Mouse (Mus musculus) forebrain, postnatal 0 days (tissue): Measurements from ENCODE around the gene Tmem9b. TPM values are rescaled to one million over a fixed set of nuclear protein-coding genes. Genes with fewer than 3 reads are reported as not detected.

ENCODE experiments used
- ATAC-seq: fragments of 200-750 bp; cut with Nextera tagmentation; 2 replicates; pipeline ENCODE4 v1.8.0; 2017; ENCODE audit warnings: mild to moderate bottlenecking, moderate library complexity
- DNase-seq: peaks from one replicate; pipeline ENCODE4 v3.0.0-alpha.2; 2015
- H3K27ac ChIP-seq: fragments of 300-500 bp; sonication (generic); 2 replicates; pipeline ENCODE4 v1.5.1; 2014; ENCODE audit warnings: low read depth, mild to moderate bottlenecking, antibody characterized with exemption, low read length, moderate library complexity, mixed read lengths
- H3K27me3 ChIP-seq: fragments of 300-500 bp; sonication (generic); 2 replicates; pipeline ENCODE4 v1.6.1; 2014; ENCODE audit warnings: mild to moderate bottlenecking, low read length, mixed read lengths; ENCODE audit not compliant: insufficient read depth
- H3K36me3 ChIP-seq: fragments of 300-500 bp; sonication (generic); 2 replicates; pipeline ENCODE4 v1.6.1; 2014; ENCODE audit warnings: mild to moderate bottlenecking, moderate library complexity; ENCODE audit not compliant: insufficient read depth
- H3K4me1 ChIP-seq: fragments of 300-500 bp; sonication (generic); 2 replicates; pipeline ENCODE4 v1.6.1; 2014; ENCODE audit warnings: antibody characterized with exemption; ENCODE audit not compliant: insufficient read depth
- H3K4me2 ChIP-seq: fragments of 300-500 bp; sonication (generic); 2 replicates; pipeline ENCODE4 v1.6.1; 2014; ENCODE audit warnings: low read depth, mild to moderate bottlenecking, moderate library complexity
- H3K4me3 ChIP-seq: fragments of 300-500 bp; sonication (generic); 2 replicates; pipeline ENCODE4 v1.5.1; 2014; ENCODE audit warnings: low read depth, low read length, mixed read lengths
- H3K9ac ChIP-seq: fragments of 300-500 bp; sonication (generic); 2 replicates; pipeline ENCODE4 v1.6.1; 2014; ENCODE audit warnings: mild to moderate bottlenecking
- H3K9me3 ChIP-seq: fragments of 300-500 bp; sonication (generic); 2 replicates; pipeline ENCODE4 v1.6.1; 2016; ENCODE audit warnings: low read length
- CTCF ChIP-seq: sonication (generic); IDR thresholded peaks from 2 replicates; pipeline ENCODE4 v1.5.1; 2016; ENCODE audit warnings: antibody characterized with exemption, control low read depth, low read depth
- WGBS: fragments of 180-500 bp; shearing (Covaris S2); extraction: QIAGEN DNeasy Blood & Tissue Kit; methylation state at CpG from one replicate; pipeline ENCODE4 v1.1.7; 2014; 5-methylcytosine and 5-hydroxymethylcytosine counted together
- polyA plus RNA-seq: library from polyadenylated mRNA; unstranded; fragments of >200 nt; fragmentation: Nextera tagmentation; extraction: Ambion mirVana; gene quantifications from 2 replicates; pipeline ENCODE4 v1.2.1, GENCODE M21; 2015
- total RNA-seq: library from RNA; depleted of rRNA; stranded (reverse); fragments of >200 nt; gene quantifications from 2 replicates; pipeline ENCODE4 v1.2.3, GENCODE M21; 2014; rRNA removed

Tmem9b gene
- total and polyA plus RNA-seq, 2 experiments from 2014 or later = 139 to 157 TPM

DNA sequence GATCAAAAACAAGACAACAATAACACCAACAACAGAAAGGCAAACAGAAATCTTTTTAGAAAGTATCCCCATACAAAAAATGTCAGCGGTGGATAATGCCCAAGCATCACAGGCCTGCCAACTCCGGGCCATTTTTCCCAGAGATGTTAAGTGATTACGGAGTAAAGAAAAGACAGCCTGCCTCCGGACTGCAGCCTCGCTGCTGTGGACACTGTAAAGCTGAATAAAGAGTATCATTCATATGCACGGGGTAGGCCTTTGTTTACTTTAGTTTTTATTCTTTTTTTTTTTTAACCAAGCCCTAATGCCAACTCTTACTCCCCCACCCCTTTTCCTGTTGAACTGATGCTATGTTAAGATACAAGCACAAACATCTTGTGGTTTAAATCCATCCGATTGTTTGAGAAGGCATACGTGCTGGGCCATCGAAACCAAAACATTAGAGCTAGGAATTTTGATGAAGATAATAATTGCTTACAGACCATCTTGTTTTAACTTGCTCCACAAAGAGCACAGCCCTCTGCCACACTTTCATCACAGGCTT, 66.0 kb downstream of the Tmem9b start:
- H3K27me3 ChIP-seq = no peaks in the 10 kb centered on the region
- H3K4me2 ChIP-seq = no peak overlapping the region
- no peak for TF ChIP-seq CTCF
- no peaks in the 10 kb centered on the region for H3K9me3 ChIP-seq
- H3K27ac ChIP-seq = no peak overlapping the region
- H3K36me3 ChIP-seq = no peaks in the 10 kb centered on the region
- ATAC-seq = no peak
- WGBS = 14% methylated on average over 9 of the region's 9 CpGs
- H3K4me3 ChIP-seq = no peak overlapping the region
- H3K9ac ChIP-seq = no peak overlapping the region
- DNase-seq = no peak
- H3K4me1 ChIP-seq = no peaks in the 10 kb centered on the region

Other genes with a start within 250 kb of the Tmem9b start
- 2.3 and 3.9 TPM in 2 replicates for gene Trim66, start 244.7 kb downstream of the Tmem9b start, total RNA-seq
- gene Trim66, start 244.7 kb downstream of the Tmem9b start, polyA plus RNA-seq = 0.34 and 0.41 TPM in 2 replicates
- gene Rpl27a, start 233.7 kb downstream of the Tmem9b start, total RNA-seq = 433 and 606 TPM in 2 replicates
- gene Rpl27a, start 233.7 kb downstream of the Tmem9b start, polyA plus RNA-seq = 94.1 and 102 TPM in 2 replicates
- 8.5 and 18.0 TPM in 2 replicates for gene St5, start 49.3 kb downstream of the Tmem9b start, total RNA-seq
- gene St5, start 49.3 kb downstream of the Tmem9b start, polyA plus RNA-seq = 11.6 and 12.3 TPM in 2 replicates
- 7.8 and 15.5 TPM in 2 replicates for gene Akip1, start 49.2 kb downstream of the Tmem9b start, total RNA-seq
- gene Akip1, start 49.2 kb downstream of the Tmem9b start, polyA plus RNA-seq = 14.3 and 17.5 TPM in 2 replicates
- 0.33 and 0.46 TPM in 2 replicates for gene BC051019, start 29.0 kb downstream of the Tmem9b start, total RNA-seq
- gene BC051019, start 29.0 kb downstream of the Tmem9b start, polyA plus RNA-seq = 1.1 and 1.4 TPM in 2 replicates
- not detected in 2 replicates for gene Ascl3, start 21.1 kb downstream of the Tmem9b start, total RNA-seq
- gene Ascl3, start 21.1 kb downstream of the Tmem9b start, polyA plus RNA-seq = 0.29 TPM in 1 of 2 replicates, not detected in the other
- gene Nrip3, start 29.1 kb upstream of the Tmem9b start, total RNA-seq = 23.6 and 43.4 TPM in 2 replicates
- 14.8 and 21.9 TPM in 2 replicates for gene Nrip3, start 29.1 kb upstream of the Tmem9b start, polyA plus RNA-seq
- 1.8 TPM in 2 replicates for gene Scube2, start 112.8 kb upstream of the Tmem9b start, total RNA-seq
- gene Scube2, start 112.8 kb upstream of the Tmem9b start, polyA plus RNA-seq = 0.78 and 1.6 TPM in 2 replicates
- gene Dennd5a, start 207.6 kb upstream of the Tmem9b start, total RNA-seq = 144 and 156 TPM in 2 replicates
- gene Dennd5a, start 207.6 kb upstream of the Tmem9b start, polyA plus RNA-seq = 24.0 and 28.0 TPM in 2 replicates
- 48.6 and 63.2 TPM in 2 replicates for gene Tmem41b, start 234.1 kb upstream of the Tmem9b start, total RNA-seq
- gene Tmem41b, start 234.1 kb upstream of the Tmem9b start, polyA plus RNA-seq = 38.6 and 46.4 TPM in 2 replicates